Mouse (Mus musculus) neural tube, embryonic 12.5 days (tissue): ENCODE measurements around the gene Ptprn2. TPM values are rescaled to one million over a fixed set of nuclear protein-coding genes. Genes with fewer than 3 reads are reported as not detected.
A peak's percentile ranks its signal among the peaks of the same experiment; 100 is the strongest.

Source experiments
- ATAC-seq: fragments of 200-750 bp; cut with Nextera tagmentation; 2 replicates; pipeline ENCODE4 v1.8.0; 2017; ENCODE audit warnings: low read depth, mild to moderate bottlenecking, moderate TSS enrichment, moderate library complexity; ENCODE audit not compliant: low FRiP score
- H3K27ac ChIP-seq: fragments of 300-500 bp; sonication (generic); 2 replicates; pipeline ENCODE4 v1.5.1; 2016
- H3K27me3 ChIP-seq: fragments of 300-500 bp; sonication (generic); replicated peaks from 2 replicates; pipeline ENCODE4 v1.6.1; 2016; ENCODE audit warnings: mild to moderate bottlenecking
- H3K36me3 ChIP-seq: fragments of 300-500 bp; sonication (generic); 2 replicates; pipeline ENCODE4 v1.6.1; 2016; ENCODE audit warnings: mild to moderate bottlenecking
- H3K4me1 ChIP-seq: fragments of 300-500 bp; sonication (generic); 2 replicates; pipeline ENCODE4 v1.6.1; 2016
- H3K4me2 ChIP-seq: fragments of 300-500 bp; sonication (generic); replicated peaks from 2 replicates; pipeline ENCODE4 v1.6.1; 2016; ENCODE audit warnings: mild to moderate bottlenecking
- H3K4me3 ChIP-seq: fragments of 300-500 bp; sonication (generic); 2 replicates; pipeline ENCODE4 v1.5.1; 2016
- H3K9ac ChIP-seq: fragments of 300-500 bp; sonication (generic); 2 replicates; pipeline ENCODE4 v1.6.1; 2016; ENCODE audit warnings: mild to moderate bottlenecking
- H3K9me3 ChIP-seq: fragments of 300-500 bp; sonication (generic); 2 replicates; pipeline ENCODE4 v1.6.1; 2016; ENCODE audit warnings: mild to moderate bottlenecking
- WGBS: fragments of 180-500 bp; shearing (Covaris S2); methylation state at CpG from one replicate; pipeline ENCODE4 v1.1.7; 2016; 5-methylcytosine and 5-hydroxymethylcytosine counted together
- polyA plus RNA-seq: library from polyadenylated mRNA; unstranded; fragments of >200 nt; fragmentation: Nextera tagmentation; extraction: Ambion mirVana; gene quantifications from 2 replicates; pipeline ENCODE4 v1.2.1, GENCODE M21; 2016

The Ptprn2 gene
- polyA plus RNA-seq, 1 experiment from 2014 or later: 4.9 TPM

GRCm38 (mm10) chr12:117269310-117269709 lies 783.8 kb downstream of the Ptprn2 start:
- H3K27me3 ChIP-seq: no peaks in the 10 kb centered on the region
- H3K4me1 ChIP-seq: peaks cover 26% of the 10 kb centered on the region; the same call in 1 of the 2 replicates
- WGBS: 62% methylated on average over 4 of the region's 4 CpGs
- H3K36me3 ChIP-seq: no peaks in the 10 kb centered on the region
- H3K27ac ChIP-seq: no peak overlapping the region
- H3K4me2 ChIP-seq: no peak overlapping the region
- no peak for ATAC-seq
- H3K9me3 ChIP-seq: no peaks in the 10 kb centered on the region
- no peak overlapping the region for H3K9ac ChIP-seq
- H3K4me3 ChIP-seq: no peak overlapping the region

GRCm38 (mm10) chr12:117270199-117270598 lies 784.7 kb downstream of the Ptprn2 start:
- ATAC-seq: no peak
- Histone ChIP-seq H3K9me3 (no peaks in the 10 kb centered on the region), H3K4me1 (peaks cover 25% of the 10 kb centered on the region; the same call in 1 of the 2 replicates), H3K27me3 (no peaks in the 10 kb centered on the region), H3K36me3 (no peaks in the 10 kb centered on the region), H3K4me3 (no peak overlapping the region), H3K9ac (no peak overlapping the region), H3K27ac (no peak overlapping the region), H3K4me2 (no peak overlapping the region)
- WGBS: 92% methylated on average over 4 of the region's 4 CpGs

GRCm38 (mm10) chr12:117273166-117273565 lies 787.6 kb downstream of the Ptprn2 start:
- Histone ChIP-seq H3K9ac (no peak overlapping the region), H3K27me3 (no peaks in the 10 kb centered on the region), H3K9me3 (no peaks in the 10 kb centered on the region), H3K27ac (peak overlapping the region; percentile 4; the same call in 1 of the 2 replicates), H3K36me3 (peaks cover 8% of the 10 kb centered on the region), H3K4me3 (no peak overlapping the region), H3K4me2 (no peak overlapping the region), H3K4me1 (peaks cover 21% of the 10 kb centered on the region; the same call in 1 of the 2 replicates)
- 30% methylated on average over 4 of the region's 4 CpGs for WGBS
- peak; percentile 66 for ATAC-seq

- peaks cover 8% of the 10 kb centered on the region for H3K36me3 ChIP-seq
- no peak overlapping the region for H3K27ac ChIP-seq
- WGBS: 76% methylated on average over 5 of the region's 5 CpGs
- no peaks in the 10 kb centered on the region for H3K9me3 ChIP-seq
- H3K4me1 ChIP-seq: peaks cover 17% of the 10 kb centered on the region; the same call in 1 of the 2 replicates
- no peak overlapping the region for H3K4me2 ChIP-seq
- no peak for ATAC-seq
- no peaks in the 10 kb centered on the region for H3K27me3 ChIP-seq
- H3K4me3 ChIP-seq: no peak overlapping the region
- H3K9ac ChIP-seq: no peak overlapping the region
Measured at GRCm38 (mm10) chr12:117274576-117274975, 789.1 kb downstream of the Ptprn2 start.

- no peak overlapping the region for H3K27ac ChIP-seq
- WGBS: 91% methylated on average over 3 of the region's 3 CpGs
- H3K4me3 ChIP-seq: no peak overlapping the region
- H3K9ac ChIP-seq: no peak overlapping the region
- no peak for ATAC-seq
- no peaks in the 10 kb centered on the region for H3K27me3 ChIP-seq
- H3K4me1 ChIP-seq: no peaks in the 10 kb centered on the region
- H3K9me3 ChIP-seq: no peaks in the 10 kb centered on the region
- H3K4me2 ChIP-seq: no peak overlapping the region
- peaks cover 12% of the 10 kb centered on the region for H3K36me3 ChIP-seq
Measured at GRCm38 (mm10) chr12:117280790-117281189, 795.3 kb downstream of the Ptprn2 start.

- Histone ChIP-seq H3K9ac (no peak overlapping the region), H3K4me3 (no peak overlapping the region), H3K4me2 (no peak overlapping the region), H3K36me3 (0 out of 2 replicates have a peak, but pooled peaks cover 4% of the 10 kb centered on the region), H3K27ac (no peak overlapping the region), H3K27me3 (no peaks in the 10 kb centered on the region), H3K4me1 (no peaks in the 10 kb centered on the region), H3K9me3 (no peaks in the 10 kb centered on the region)
- 0 out of 2 replicates have a peak, but pooled peaks have one; percentile 56 for ATAC-seq
- 84% methylated on average over 2 of the region's 2 CpGs for WGBS
Measured at GRCm38 (mm10) chr12:117282659-117283058, 797.1 kb downstream of the Ptprn2 start.

- no peak overlapping the region for H3K9ac ChIP-seq
- WGBS: 69% methylated on average over 2 of the region's 2 CpGs
- no peaks in the 10 kb centered on the region for H3K9me3 ChIP-seq
- H3K27ac ChIP-seq: no peak overlapping the region
- no peaks in the 10 kb centered on the region for H3K36me3 ChIP-seq
- H3K27me3 ChIP-seq: no peaks in the 10 kb centered on the region
- no peak overlapping the region for H3K4me2 ChIP-seq
- no peak for ATAC-seq
- H3K4me1 ChIP-seq: no peaks in the 10 kb centered on the region
- H3K4me3 ChIP-seq: no peak overlapping the region
Measured at GRCm38 (mm10) chr12:117287456-117287855, 801.9 kb downstream of the Ptprn2 start.

- H3K36me3 ChIP-seq: no peaks in the 10 kb centered on the region
- no peak overlapping the region for H3K9ac ChIP-seq
- ATAC-seq: no peak
- H3K4me1 ChIP-seq: no peaks in the 10 kb centered on the region
- H3K27me3 ChIP-seq: no peaks in the 10 kb centered on the region
- no peak overlapping the region for H3K4me3 ChIP-seq
- H3K27ac ChIP-seq: no peak overlapping the region
- WGBS: 56% methylated on average over 3 of the region's 3 CpGs
- H3K4me2 ChIP-seq: no peak overlapping the region
- no peaks in the 10 kb centered on the region for H3K9me3 ChIP-seq
Measured at GRCm38 (mm10) chr12:117291943-117292342, 806.4 kb downstream of the Ptprn2 start.

- Histone ChIP-seq H3K9ac (no peak overlapping the region), H3K4me3 (no peak overlapping the region), H3K4me2 (no peak overlapping the region), H3K9me3 (no peaks in the 10 kb centered on the region), H3K4me1 (no peaks in the 10 kb centered on the region), H3K27ac (no peak overlapping the region), H3K36me3 (no peaks in the 10 kb centered on the region), H3K27me3 (no peaks in the 10 kb centered on the region)
- 51% methylated on average over 2 of the region's 2 CpGs for WGBS
- no peak for ATAC-seq
Measured at GRCm38 (mm10) chr12:117296792-117297191, 811.3 kb downstream of the Ptprn2 start.

- no peaks in the 10 kb centered on the region for H3K36me3 ChIP-seq
- H3K9ac ChIP-seq: no peak overlapping the region
- H3K4me2 ChIP-seq: no peak overlapping the region
- WGBS: 91% methylated on average over 3 of the region's 3 CpGs
- no peaks in the 10 kb centered on the region for H3K9me3 ChIP-seq
- H3K4me3 ChIP-seq: no peak overlapping the region
- no peaks in the 10 kb centered on the region for H3K27me3 ChIP-seq
- H3K4me1 ChIP-seq: no peaks in the 10 kb centered on the region
- no peak overlapping the region for H3K27ac ChIP-seq
- no peak for ATAC-seq
Measured at GRCm38 (mm10) chr12:117299084-117299483, 813.6 kb downstream of the Ptprn2 start.

- Histone ChIP-seq H3K9me3 (no peaks in the 10 kb centered on the region), H3K36me3 (no peaks in the 10 kb centered on the region), H3K9ac (no peak overlapping the region), H3K27ac (no peak overlapping the region), H3K4me1 (no peaks in the 10 kb centered on the region), H3K27me3 (no peaks in the 10 kb centered on the region), H3K4me3 (no peak overlapping the region), H3K4me2 (no peak overlapping the region)
- ATAC-seq: peak; percentile 69
- 72% methylated on average over 17 of the region's 17 CpGs for WGBS
Measured at GRCm38 (mm10) chr12:117304751-117305624, 819.5 kb downstream of the Ptprn2 start.

- H3K4me1 ChIP-seq: no peaks in the 10 kb centered on the region
- H3K9ac ChIP-seq: no peak overlapping the region
- peak; percentile 51; the same call in 1 of the 2 replicates for ATAC-seq
- no peak overlapping the region for H3K4me2 ChIP-seq
- no peaks in the 10 kb centered on the region for H3K9me3 ChIP-seq
- no peak overlapping the region for H3K27ac ChIP-seq
- no peak overlapping the region for H3K4me3 ChIP-seq
- 50% methylated on average over 5 of the region's 5 CpGs for WGBS
- no peaks in the 10 kb centered on the region for H3K27me3 ChIP-seq
- H3K36me3 ChIP-seq: no peaks in the 10 kb centered on the region
Measured at GRCm38 (mm10) chr12:117305625-117306105, 820.1 kb downstream of the Ptprn2 start.
